Mouse (Mus musculus) ES-Bruce4 (cell line): ENCODE measurements around the gene Mia3.

Experiments
- CTCF ChIP-seq: IDR thresholded peaks from one replicate; pipeline ENCODE4 v1.8.1; 2011; ENCODE audit warnings: low read depth, low read length
- EP300 ChIP-seq: IDR thresholded peaks from 2 replicates; pipeline ENCODE4 v1.6.1; 2011; ENCODE audit warnings: low read depth, low read length; ENCODE audit not compliant: insufficient read depth

DNA sequence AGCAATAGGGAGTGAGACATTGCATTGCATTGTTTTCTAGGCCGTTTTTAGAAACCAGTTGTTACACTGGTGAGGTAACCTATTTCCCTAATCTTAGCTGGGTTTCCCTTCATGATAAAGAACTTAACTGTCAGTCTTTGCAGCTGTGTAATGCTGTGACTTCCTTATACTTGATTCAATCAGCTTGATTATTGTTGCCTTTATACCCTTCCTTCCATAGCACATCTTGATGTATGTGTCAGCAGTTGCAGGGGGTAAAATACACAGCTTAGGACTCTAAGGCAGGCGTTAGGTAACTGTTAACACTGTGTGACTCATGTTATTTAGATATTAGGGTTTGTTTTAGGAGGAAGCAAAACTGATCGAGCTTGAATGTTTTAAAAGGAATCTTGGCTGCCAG is 48.6 kb downstream of the Mia3 start:
- TF ChIP-seq CTCF = no peak
- no peak for TF ChIP-seq EP300
